Mouse (Mus musculus) limb, embryonic 11.5 days (tissue): ENCODE measurements around the gene Olfr547. TPM values are rescaled to one million over a fixed set of nuclear protein-coding genes. Genes with fewer than 3 reads are reported as not detected.
"Not testable (repeated sequence)": the region's sequence is repeated elsewhere in the genome, so short reads cannot be mapped to it uniquely, and the experiment has no call there.

Source experiments
- ATAC-seq: fragments of 200-750 bp; cut with Nextera tagmentation; 2 replicates; pipeline ENCODE4 v1.8.0; 2017; ENCODE audit warnings: low read depth; ENCODE audit not compliant: insufficient number of reproducible peaks, low FRiP score, low TSS enrichment
- DNase-seq: peaks from one replicate; pipeline ENCODE4 v3.0.0-alpha.2; 2015; ENCODE audit warnings: low spot score
- H3K27ac ChIP-seq: fragments of 300-500 bp; sonication (generic); replicated peaks from 2 replicates; pipeline ENCODE4 v1.5.1; 2014; ENCODE audit warnings: low read depth, mild to moderate bottlenecking, low read length
- H3K27me3 ChIP-seq: fragments of 300-500 bp; sonication (generic); 2 replicates; pipeline ENCODE4 v1.6.1; 2014; ENCODE audit warnings: mild to moderate bottlenecking, low read length, mixed read lengths; ENCODE audit not compliant: control insufficient read depth, insufficient read depth
- H3K36me3 ChIP-seq: fragments of 300-500 bp; sonication (generic); 2 replicates; pipeline ENCODE4 v1.6.1; 2014; ENCODE audit warnings: mild to moderate bottlenecking, low read length, moderate library complexity, mixed read lengths; ENCODE audit not compliant: control insufficient read depth, insufficient read depth
- H3K4me1 ChIP-seq: fragments of 300-500 bp; sonication (generic); 2 replicates; pipeline ENCODE4 v1.6.1; 2014; ENCODE audit warnings: low read length, mixed read lengths; ENCODE audit not compliant: control insufficient read depth, insufficient read depth
- H3K4me2 ChIP-seq: fragments of 300-500 bp; sonication (generic); 2 replicates; pipeline ENCODE4 v1.6.1; 2014; ENCODE audit warnings: low read depth, mild to moderate bottlenecking, moderate library complexity; ENCODE audit not compliant: severe bottlenecking
- H3K4me3 ChIP-seq: fragments of 300-500 bp; sonication (generic); 2 replicates; pipeline ENCODE4 v1.5.1; 2014; ENCODE audit warnings: low read depth, low read length
- H3K9ac ChIP-seq: fragments of 300-500 bp; sonication (generic); 2 replicates; pipeline ENCODE4 v1.6.1; 2014; ENCODE audit warnings: mild to moderate bottlenecking, low read length
- H3K9me3 ChIP-seq: fragments of 300-500 bp; sonication (generic); 2 replicates; pipeline ENCODE4 v1.6.1; 2016; ENCODE audit warnings: low read length; ENCODE audit not compliant: control insufficient read depth
- WGBS: fragments of 180-500 bp; shearing (Covaris S2); extraction: QIAGEN DNeasy Blood & Tissue Kit; methylation state at CpG from one replicate; pipeline ENCODE4 v1.1.7; 2014; 5-methylcytosine and 5-hydroxymethylcytosine counted together
- polyA plus RNA-seq: library from polyadenylated mRNA; unstranded; fragments of >200 nt; fragmentation: Nextera tagmentation; extraction: Ambion mirVana; gene quantifications from 2 replicates; pipeline ENCODE4 v1.2.1, GENCODE M21; 2014

The Olfr547 gene
- not detected in 2 replicates for polyA plus RNA-seq

GRCm38 (mm10) chr7:102534449-102534848 is at the start of gene Olfr547:
Gene Olfr547, plus strand, starts transcription at chr7:102534749.
- Histone ChIP-seq H3K4me2 (no peak within 1 kb of the TSS), H3K4me1 (no peaks in the 10 kb centered on the region), H3K4me3 (no peak within 1 kb of the TSS), H3K27ac (no peak within 1 kb of the TSS), H3K27me3 (no peaks in the 10 kb centered on the region), H3K36me3 (no peaks in the 10 kb centered on the region), H3K9me3 (no peaks in the 10 kb centered on the region), H3K9ac (no peak within 1 kb of the TSS)
- ATAC-seq = no peak
- 81% methylated on average over 1 of the region's 1 CpGs for WGBS
- no peak for DNase-seq

GRCm38 (mm10) chr7:102484766-102485165 is 49.8 kb upstream of the Olfr547 start:
- H3K27ac ChIP-seq, H3K9me3 ChIP-seq, H3K27me3 ChIP-seq, DNase-seq, H3K36me3 ChIP-seq, ATAC-seq, H3K4me2 ChIP-seq, H3K9ac ChIP-seq, H3K4me3 ChIP-seq, H3K4me1 ChIP-seq: not testable (repeated sequence)
- 51% methylated on average over 7 of the region's 8 CpGs for WGBS

- WGBS = 74% methylated on average over 1 of the region's 1 CpGs
- no peak overlapping the region for H3K9ac ChIP-seq
- no peaks in the 10 kb centered on the region for H3K27me3 ChIP-seq
- no peak overlapping the region for H3K4me3 ChIP-seq
- no peak overlapping the region for H3K27ac ChIP-seq
- ATAC-seq (no peak), DNase-seq (no peak)
- no peaks in the 10 kb centered on the region for H3K36me3 ChIP-seq
- H3K4me1 ChIP-seq = no peaks in the 10 kb centered on the region
- H3K9me3 ChIP-seq = no peaks in the 10 kb centered on the region
- no peak overlapping the region for H3K4me2 ChIP-seq
Measured at GRCm38 (mm10) chr7:102486105-102486504, 48.4 kb upstream of the Olfr547 start.

- no peak for ATAC-seq
- Histone ChIP-seq H3K4me3 (no peak within 1 kb of the TSS), H3K27ac (no peak within 1 kb of the TSS), H3K9me3 (no peaks in the 10 kb centered on the region), H3K27me3 (no peaks in the 10 kb centered on the region), H3K4me1 (no peaks in the 10 kb centered on the region), H3K9ac (no peak within 1 kb of the TSS), H3K4me2 (no peak within 1 kb of the TSS), H3K36me3 (no peaks in the 10 kb centered on the region)
- 81% methylated on average over 1 of the region's 1 CpGs for WGBS
- no peak for DNase-seq
Measured at GRCm38 (mm10) chr7:102488161-102488560, 46.4 kb upstream of the Olfr547 start, which contains the start of gene Olfr544. Gene Olfr544, minus strand, starts transcription at chr7:102488313.

- WGBS = 41% methylated on average over 6 of the region's 7 CpGs
- H3K4me2 ChIP-seq, H3K9me3 ChIP-seq, H3K27ac ChIP-seq, H3K27me3 ChIP-seq, ATAC-seq, H3K36me3 ChIP-seq, H3K4me3 ChIP-seq, DNase-seq, H3K4me1 ChIP-seq, H3K9ac ChIP-seq: not testable (repeated sequence)
Measured at GRCm38 (mm10) chr7:102494416-102494815, 40.1 kb upstream of the Olfr547 start.

DNA sequence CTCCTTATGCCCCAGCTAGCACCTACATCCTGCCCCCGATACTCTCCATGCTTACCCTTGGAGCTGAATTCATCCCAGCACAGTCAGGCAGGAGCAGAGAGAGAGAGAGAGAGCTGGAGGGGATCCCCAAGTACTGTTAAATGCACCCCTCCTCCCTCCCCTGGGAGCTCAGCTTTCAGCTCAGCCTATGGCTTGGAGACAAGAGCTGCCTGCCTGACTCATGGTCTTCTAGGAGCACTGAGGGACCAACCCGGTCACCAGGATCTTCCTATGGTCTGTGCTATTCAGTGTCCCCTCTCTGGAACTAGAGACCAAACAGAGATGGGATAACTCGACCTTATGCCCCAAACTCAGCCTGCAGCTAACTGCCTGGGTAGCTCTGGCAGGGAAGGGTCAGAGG is 35.1 kb upstream of the Olfr547 start, which contains the start of gene Olfr545:
Olfr545 (minus strand) TSS at position 101 of the 400 bp plus-strand sequence.
- Histone ChIP-seq H3K36me3 (no peaks in the 10 kb centered on the region), H3K27ac (no peak within 1 kb of the TSS), H3K4me3 (no peak within 1 kb of the TSS), H3K9ac (no peak within 1 kb of the TSS), H3K9me3 (no peaks in the 10 kb centered on the region), H3K27me3 (no peaks in the 10 kb centered on the region), H3K4me2 (no peak within 1 kb of the TSS), H3K4me1 (no peaks in the 10 kb centered on the region)
- ATAC-seq (no peak), DNase-seq (no peak)
- WGBS = 66% methylated on average over 3 of the region's 3 CpGs

DNA sequence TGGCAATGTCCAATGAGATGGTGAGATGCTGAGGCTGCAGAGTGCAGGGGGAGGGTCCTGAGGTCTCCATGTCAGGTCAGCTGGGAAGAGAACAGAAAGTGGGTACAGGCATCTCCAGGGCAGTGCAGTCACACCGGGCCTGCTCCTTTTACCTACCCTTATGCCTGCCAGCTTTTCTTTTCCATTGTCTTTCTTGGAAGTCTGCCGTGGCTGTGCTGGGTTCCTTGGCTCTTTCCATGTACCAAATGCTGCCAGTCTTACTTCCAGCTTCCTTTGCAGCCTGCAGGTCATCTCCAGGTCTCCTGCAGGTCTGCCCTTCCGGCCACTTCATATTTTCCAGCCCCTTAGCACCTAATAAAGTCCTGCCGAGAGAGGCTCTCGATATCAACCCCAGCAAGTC is 32.6 kb upstream of the Olfr547 start:
- H3K4me3 ChIP-seq = no peak overlapping the region
- H3K36me3 ChIP-seq = no peaks in the 10 kb centered on the region
- no peaks in the 10 kb centered on the region for H3K27me3 ChIP-seq
- no peak overlapping the region for H3K4me2 ChIP-seq
- no peak overlapping the region for H3K9ac ChIP-seq
- ATAC-seq (no peak), DNase-seq (no peak)
- WGBS = 67% methylated on average over 5 of the region's 5 CpGs
- no peaks in the 10 kb centered on the region for H3K9me3 ChIP-seq
- H3K4me1 ChIP-seq = no peaks in the 10 kb centered on the region
- H3K27ac ChIP-seq = no peak overlapping the region

DNA sequence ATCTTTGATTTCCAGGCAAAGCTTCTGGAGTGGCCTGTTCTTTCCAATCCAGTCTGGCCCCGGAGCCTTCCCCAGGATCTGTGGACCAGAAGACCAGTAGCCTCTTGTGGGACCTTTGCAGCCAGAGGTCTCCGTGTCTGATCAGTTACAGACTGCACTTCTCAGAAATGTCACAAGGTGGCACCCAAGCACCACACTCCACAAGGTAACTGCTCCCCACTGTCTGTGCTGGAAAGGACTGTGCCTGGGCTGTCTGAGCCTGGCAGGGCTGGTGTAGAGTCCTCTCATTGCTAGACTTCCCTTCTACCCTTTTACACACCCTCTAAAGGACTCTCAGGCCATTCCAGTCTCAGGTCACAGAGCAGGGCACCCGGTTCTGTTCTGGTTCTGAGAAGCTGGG is 27.7 kb upstream of the Olfr547 start:
- ATAC-seq = peak; percentile 64
- DNase-seq = peak; percentile 83
- no peak overlapping the region for H3K9ac ChIP-seq
- no peak overlapping the region for H3K27ac ChIP-seq
- H3K36me3 ChIP-seq = no peaks in the 10 kb centered on the region
- H3K27me3 ChIP-seq = no peaks in the 10 kb centered on the region
- no peaks in the 10 kb centered on the region for H3K9me3 ChIP-seq
- WGBS = 45% methylated on average over 3 of the region's 3 CpGs
- no peak overlapping the region for H3K4me2 ChIP-seq
- no peaks in the 10 kb centered on the region for H3K4me1 ChIP-seq
- no peak overlapping the region for H3K4me3 ChIP-seq

- Histone ChIP-seq H3K27me3 (no peaks in the 10 kb centered on the region), H3K9me3 (no peaks in the 10 kb centered on the region), H3K4me2 (no peak overlapping the region), H3K9ac (no peak overlapping the region), H3K4me1 (no peaks in the 10 kb centered on the region), H3K36me3 (no peaks in the 10 kb centered on the region), H3K27ac (no peak overlapping the region), H3K4me3 (no peak overlapping the region)
- ATAC-seq (no peak), DNase-seq (no peak)
- 87% methylated on average over 9 of the region's 9 CpGs for WGBS
Measured at GRCm38 (mm10) chr7:102508066-102508465, 26.5 kb upstream of the Olfr547 start.
